Mouse (Mus musculus) stomach, postnatal 0 days (tissue): ENCODE measurements around the gene Efna1. TPM values are rescaled to one million over a fixed set of nuclear protein-coding genes. Genes with fewer than 3 reads are reported as not detected.
A peak's percentile ranks its signal among the peaks of the same experiment; 100 is the strongest.

Experiments used
- ATAC-seq: fragments of 200-750 bp; cut with Nextera tagmentation; 2 replicates; pipeline ENCODE4 v1.8.0; 2017; ENCODE audit not compliant: low FRiP score, low TSS enrichment
- DNase-seq: peaks from one replicate; pipeline ENCODE4 v3.0.0-alpha.2; 2016; ENCODE audit warnings: low spot score
- H3K27ac ChIP-seq: fragments of 300-500 bp; sonication (generic); replicated peaks from 2 replicates; pipeline ENCODE4 v1.5.1; 2014; ENCODE audit warnings: mild to moderate bottlenecking, control low read depth
- H3K27me3 ChIP-seq: fragments of 300-500 bp; sonication (generic); 2 replicates; pipeline ENCODE4 v1.6.1; 2014; ENCODE audit warnings: low read length; ENCODE audit not compliant: control insufficient read depth, insufficient read depth
- H3K36me3 ChIP-seq: fragments of 300-500 bp; sonication (generic); 2 replicates; pipeline ENCODE4 v1.6.1; 2014; ENCODE audit warnings: low read length, mixed read lengths; ENCODE audit not compliant: control insufficient read depth, insufficient read depth
- H3K4me1 ChIP-seq: fragments of 300-500 bp; sonication (generic); replicated peaks from 2 replicates; pipeline ENCODE4 v1.6.1; 2014; ENCODE audit warnings: antibody characterized with exemption; ENCODE audit not compliant: control insufficient read depth, insufficient read depth
- H3K4me2 ChIP-seq: fragments of 300-500 bp; sonication (generic); replicated peaks from 2 replicates; pipeline ENCODE4 v1.6.1; 2014; ENCODE audit warnings: low read depth, mild to moderate bottlenecking, control low read depth, moderate library complexity
- H3K4me3 ChIP-seq: fragments of 300-500 bp; sonication (generic); 2 replicates; pipeline ENCODE4 v1.5.1; 2014; ENCODE audit warnings: low read depth, low read length, control low read depth
- H3K9ac ChIP-seq: fragments of 300-500 bp; sonication (generic); 2 replicates; pipeline ENCODE4 v1.6.1; 2014; ENCODE audit warnings: mild to moderate bottlenecking, low read length, control low read depth, mixed read lengths
- H3K9me3 ChIP-seq: fragments of 300-500 bp; sonication (generic); 2 replicates; pipeline ENCODE4 v1.6.1; 2016; ENCODE audit warnings: low read length; ENCODE audit not compliant: control insufficient read depth
- CTCF ChIP-seq: IDR thresholded peaks from 2 replicates; pipeline ENCODE4 v1.5.1; 2016; ENCODE audit warnings: antibody characterized with exemption, low read depth, mild to moderate bottlenecking, moderate library complexity
- EP300 ChIP-seq: optimal IDR thresholded peaks from 2 replicates; pipeline ENCODE3; 2016; ENCODE audit warnings: antibody characterized with exemption
- WGBS: fragments of 180-500 bp; shearing (Covaris S2); extraction: QIAGEN DNeasy Blood & Tissue Kit; methylation state at CpG from one replicate; pipeline ENCODE4 v1.1.7; 2014; 5-methylcytosine and 5-hydroxymethylcytosine counted together
- polyA plus RNA-seq: library from polyadenylated mRNA; unstranded; fragments of >200 nt; fragmentation: Nextera tagmentation; extraction: Ambion mirVana; gene quantifications from 2 replicates; pipeline ENCODE4 v1.2.1, GENCODE M21; 2015

Efna1 gene
- polyA plus RNA-seq, 1 experiment from 2014 or later, result 36.6 TPM

GRCm38 (mm10) chr3:89322514-89323165, 41.7 kb upstream of the Efna1 start, which contains the start of gene Efna3:
Efna3 (minus strand) TSS chr3:89322965.
- Histone ChIP-seq H3K27ac (no peak within 1 kb of the TSS), H3K9ac (peak within 1 kb of the TSS; percentile 69), H3K9me3 (no peaks in the 10 kb centered on the region), H3K4me2 (peak within 1 kb of the TSS; percentile 99), H3K4me3 (peak within 1 kb of the TSS; percentile 56), H3K27me3 (no peaks in the 10 kb centered on the region), H3K36me3 (no peaks in the 10 kb centered on the region), H3K4me1 (peaks cover 13% of the 10 kb centered on the region)
- TF ChIP-seq EP300 (no peak), CTCF (no peak)
- peak; percentile 78 for DNase-seq
- WGBS, result under 1% methylated on average over 47 of the region's 53 CpGs
- ATAC-seq, result peak; percentile 45; the same call in 1 of the 2 replicates

GRCm38 (mm10) chr3:89322131-89322500, 41.2 kb upstream of the Efna1 start:
- Histone ChIP-seq H3K9me3 (no peaks in the 10 kb centered on the region), H3K4me3 (peak overlapping the region; percentile 56), H3K27ac (no peak overlapping the region), H3K4me1 (peaks cover 13% of the 10 kb centered on the region), H3K9ac (no peak overlapping the region; the same call in 1 of the 2 replicates), H3K27me3 (no peaks in the 10 kb centered on the region), H3K36me3 (no peaks in the 10 kb centered on the region), H3K4me2 (peak overlapping the region; percentile 99)
- DNase-seq (no peak), ATAC-seq (no peak)
- TF ChIP-seq CTCF, result no peak
- TF ChIP-seq EP300, result no peak
- WGBS, result 2% methylated on average over 14 of the region's 14 CpGs

GRCm38 (mm10) chr3:89321183-89322130, 40.5 kb upstream of the Efna1 start:
- ATAC-seq (no peak), DNase-seq (peak; percentile 42)
- H3K36me3 ChIP-seq, result no peaks in the 10 kb centered on the region
- peak overlapping the region; percentile 47 for H3K9ac ChIP-seq
- H3K4me1 ChIP-seq, result peaks cover 13% of the 10 kb centered on the region
- WGBS, result 1% methylated on average over 64 of the region's 66 CpGs
- H3K4me3 ChIP-seq, result peak overlapping the region; percentile 56
- TF ChIP-seq CTCF, result no peak
- H3K27me3 ChIP-seq, result no peaks in the 10 kb centered on the region
- no peaks in the 10 kb centered on the region for H3K9me3 ChIP-seq
- H3K4me2 ChIP-seq, result peak overlapping the region; percentile 99
- H3K27ac ChIP-seq, result no peak overlapping the region; the same call in 1 of the 2 replicates

- Histone ChIP-seq H3K9me3 (no peaks in the 10 kb centered on the region), H3K27ac (no peak overlapping the region; the same call in 1 of the 2 replicates), H3K36me3 (no peaks in the 10 kb centered on the region), H3K4me3 (peak overlapping the region; percentile 56), H3K27me3 (no peaks in the 10 kb centered on the region), H3K4me1 (peaks cover 13% of the 10 kb centered on the region), H3K4me2 (peak overlapping the region; percentile 99), H3K9ac (peak overlapping the region; percentile 47)
- DNase-seq (peak; percentile 54), ATAC-seq (no peak)
- under 1% methylated on average over 40 of the region's 41 CpGs for WGBS
- TF ChIP-seq EP300 (no peak), CTCF (no peak)
Measured at GRCm38 (mm10) chr3:89320581-89321182, 39.7 kb upstream of the Efna1 start.

GRCm38 (mm10) chr3:89319591-89320350, 38.8 kb upstream of the Efna1 start:
- Histone ChIP-seq H3K9me3 (no peaks in the 10 kb centered on the region), H3K27me3 (no peaks in the 10 kb centered on the region), H3K4me1 (peaks cover 15% of the 10 kb centered on the region), H3K4me3 (peak overlapping the region; percentile 56), H3K9ac (peak overlapping the region; percentile 49; the same call in 1 of the 2 replicates), H3K4me2 (peak overlapping the region; percentile 99), H3K36me3 (no peaks in the 10 kb centered on the region), H3K27ac (0 out of 2 replicates have a peak overlapping the region, but pooled peaks have one; percentile 30)
- 3% methylated on average over 51 of the region's 58 CpGs for WGBS
- peak; percentile 37 for DNase-seq
- no peak for ATAC-seq
- TF ChIP-seq EP300 (no peak), CTCF (no peak)
